Mouse (Mus musculus) kidney, adult 2 months (tissue): ENCODE measurements at regions not wholly inside any gene's neighbourhood (a gene's known extent, or its start where the extent isn't known, plus 50 kb on each side); places are given as distances from the start of the nearest gene placed in this dataset.

Experiments
- CTCF ChIP-seq: fragments of 200-500 bp; conservative IDR thresholded peaks from 2 replicates; pipeline ENCODE4 v1.5.1; 2011; ENCODE audit warnings: low read depth, mild to moderate bottlenecking, control low read depth, low read length, moderate library complexity, mixed read lengths; ENCODE audit not compliant: insufficient read depth, insufficient read length
- POLR2A ChIP-seq: fragments of 200-500 bp; IDR thresholded peaks from one replicate; pipeline ENCODE4 v1.6.1; 2011; ENCODE audit warnings: low read depth, low read length, control low read depth

GRCm38 (mm10) chr15:64512615-64513014 is 304.9 kb upstream of the Gm21798 start:
- no peak for TF ChIP-seq CTCF
- no peak for TF ChIP-seq POLR2A
